Mouse (Mus musculus): ENCODE results near the gene Ntn3. TPM values are rescaled to one million over a fixed set of nuclear protein-coding genes. Genes with fewer than 3 reads are reported as not detected.

The Ntn3 gene
- total and polyA plus RNA-seq, 3 experiments, result 1.6 to 3.8 (median 2.1) TPM

GRCm38 (mm10) chr17:24197032-24197824 is 12.1 kb downstream of the Ntn3 start:
- Histone ChIP-seq H3K4me3 (ENCODE audit: low read depth, low read length) (peak overlapping the region; percentile 63), H3K9me3 (replicated peaks) (no peaks in the 10 kb centered on the region), H3K4me1 (ENCODE audit: insufficient read depth, low read depth, low read length) (peaks cover 99% of the 10 kb centered on the region), H3K27me3 (ENCODE audit: insufficient read depth, low read length) (no peaks in the 10 kb centered on the region), H3K36me3 (replicated peaks) (peaks cover 99% of the 10 kb centered on the region)
- ATAC-seq (ENCODE audit: extremely low read depth, insufficient number of reproducible peaks, low FRiP score, poor library complexity, severe bottlenecking), result peak; percentile 59
- no peak for DNase-seq (ENCODE audit: low spot score)
- TF ChIP-seq TAL1 (conservative IDR thresholded peaks at IDR 0.05; ENCODE audit: low read depth, low read length) (no peak; the same call in 1 of the 2 replicates), GATA1 (IDR thresholded peaks at IDR 0.05; ENCODE audit: borderline replicate concordance, low read length) (no peak), GATA2 (IDR thresholded peaks at IDR 0.05; ENCODE audit: borderline replicate concordance, low read depth, low read length) (no peak), CTCF (IDR thresholded peaks at IDR 0.05; ENCODE audit: low read depth, low read length) (no peak), POLR2AphosphoS5 (IDR thresholded peaks at IDR 0.05; ENCODE audit: insufficient replicate concordance, low read depth, low read length) (no peak)

GRCm38 (mm10) chr17:24195349-24195748 is 14.0 kb downstream of the Ntn3 start:
- H3K4me1 ChIP-seq (ENCODE audit: insufficient read depth, low read depth, low read length), result peaks cover 95% of the 10 kb centered on the region
- DNase-seq (ENCODE audit: low spot score), result no peak
- H3K36me3 ChIP-seq (replicated peaks), result peaks cover 95% of the 10 kb centered on the region

GRCm38 (mm10) chr17:24193769-24194168 is 15.6 kb downstream of the Ntn3 start:
- Histone ChIP-seq H3K4me3 (ENCODE audit: low read depth, low read length) (peak overlapping the region; percentile 30; the same call in 1 of the 2 replicates), H3K9me3 (replicated peaks) (no peaks in the 10 kb centered on the region), H3K36me3 (replicated peaks) (peaks cover 92% of the 10 kb centered on the region), H3K4me1 (ENCODE audit: insufficient read depth, low read depth, low read length) (peaks cover 84% of the 10 kb centered on the region), H3K27me3 (ENCODE audit: insufficient read depth, low read length) (no peaks in the 10 kb centered on the region)
- no peak for TF ChIP-seq GATA1 (IDR thresholded peaks at IDR 0.05; ENCODE audit: borderline replicate concordance, low read length)
- TF ChIP-seq POLR2AphosphoS5 (IDR thresholded peaks at IDR 0.05; ENCODE audit: insufficient replicate concordance, low read depth, low read length), result no peak
- TF ChIP-seq TAL1 (conservative IDR thresholded peaks at IDR 0.05; ENCODE audit: low read depth, low read length), result no peak
- no peak for TF ChIP-seq GATA2 (IDR thresholded peaks at IDR 0.05; ENCODE audit: borderline replicate concordance, low read depth, low read length)
- no peak for TF ChIP-seq CTCF (IDR thresholded peaks at IDR 0.05; ENCODE audit: low read depth, low read length)
- DNase-seq (ENCODE audit: low spot score), result no peak
- ATAC-seq (ENCODE audit: extremely low read depth, insufficient number of reproducible peaks, low FRiP score, poor library complexity, severe bottlenecking), result no peak

More at GRCm38 (mm10) chr17:24195349-24195748, 14.0 kb downstream of the Ntn3 start:
- Histone ChIP-seq H3K9me3 (replicated peaks) (no peaks in the 10 kb centered on the region), H3K4me3 (ENCODE audit: low read depth, low read length) (no peak overlapping the region; the same call in 1 of the 2 replicates), H3K27me3 (ENCODE audit: insufficient read depth, low read length) (no peaks in the 10 kb centered on the region)
- TF ChIP-seq TAL1 (conservative IDR thresholded peaks at IDR 0.05; ENCODE audit: low read depth, low read length) (no peak), POLR2AphosphoS5 (IDR thresholded peaks at IDR 0.05; ENCODE audit: insufficient replicate concordance, low read depth, low read length) (no peak), GATA2 (IDR thresholded peaks at IDR 0.05; ENCODE audit: borderline replicate concordance, low read depth, low read length) (no peak), CTCF (IDR thresholded peaks at IDR 0.05; ENCODE audit: low read depth, low read length) (no peak), GATA1 (IDR thresholded peaks at IDR 0.05; ENCODE audit: borderline replicate concordance, low read length) (no peak)
- ATAC-seq (ENCODE audit: extremely low read depth, insufficient number of reproducible peaks, low FRiP score, poor library complexity, severe bottlenecking), result no peak

- peaks cover 79% of the 10 kb centered on the region for H3K4me1 ChIP-seq (ENCODE audit: insufficient read depth, low read depth, low read length)
- ATAC-seq (ENCODE audit: extremely low read depth, insufficient number of reproducible peaks, low FRiP score, poor library complexity, severe bottlenecking) (no peak), DNase-seq (ENCODE audit: low spot score) (no peak)
- H3K27me3 ChIP-seq (ENCODE audit: insufficient read depth, low read length), result no peaks in the 10 kb centered on the region
- H3K36me3 ChIP-seq (replicated peaks), result peaks cover 92% of the 10 kb centered on the region
- no peak overlapping the region for H3K4me3 ChIP-seq (ENCODE audit: low read depth, low read length)
- TF ChIP-seq GATA2 (IDR thresholded peaks at IDR 0.05; ENCODE audit: borderline replicate concordance, low read depth, low read length) (no peak), GATA1 (IDR thresholded peaks at IDR 0.05; ENCODE audit: borderline replicate concordance, low read length) (no peak), TAL1 (conservative IDR thresholded peaks at IDR 0.05; ENCODE audit: low read depth, low read length) (no peak), CTCF (IDR thresholded peaks at IDR 0.05; ENCODE audit: low read depth, low read length) (no peak), POLR2AphosphoS5 (IDR thresholded peaks at IDR 0.05; ENCODE audit: insufficient replicate concordance, low read depth, low read length) (no peak)
- no peaks in the 10 kb centered on the region for H3K9me3 ChIP-seq (replicated peaks)
Observed at GRCm38 (mm10) chr17:24193268-24193667, 16.1 kb downstream of the Ntn3 start.

GRCm38 (mm10) chr17:24192848-24193247 is 16.5 kb downstream of the Ntn3 start:
- ATAC-seq (ENCODE audit: extremely low read depth, insufficient number of reproducible peaks, low FRiP score, poor library complexity, severe bottlenecking) (no peak), DNase-seq (ENCODE audit: low spot score) (no peak)
- TF ChIP-seq GATA1 (IDR thresholded peaks at IDR 0.05; ENCODE audit: borderline replicate concordance, low read length), result no peak
- TF ChIP-seq CTCF (IDR thresholded peaks at IDR 0.05; ENCODE audit: low read depth, low read length), result no peak
- no peak for TF ChIP-seq POLR2AphosphoS5 (IDR thresholded peaks at IDR 0.05; ENCODE audit: insufficient replicate concordance, low read depth, low read length)
- TF ChIP-seq GATA2 (IDR thresholded peaks at IDR 0.05; ENCODE audit: borderline replicate concordance, low read depth, low read length), result no peak
- no peak for TF ChIP-seq TAL1 (conservative IDR thresholded peaks at IDR 0.05; ENCODE audit: low read depth, low read length)
- peaks cover 78% of the 10 kb centered on the region for H3K4me1 ChIP-seq (ENCODE audit: insufficient read depth, low read depth, low read length)
- peaks cover 92% of the 10 kb centered on the region for H3K36me3 ChIP-seq (replicated peaks)
- H3K9me3 ChIP-seq (replicated peaks), result no peaks in the 10 kb centered on the region
- H3K4me3 ChIP-seq (ENCODE audit: low read depth, low read length), result no peak overlapping the region
- no peaks in the 10 kb centered on the region for H3K27me3 ChIP-seq (ENCODE audit: insufficient read depth, low read length)

- H3K36me3 ChIP-seq (replicated peaks), result peaks cover 88% of the 10 kb centered on the region
- TF ChIP-seq CTCF (IDR thresholded peaks at IDR 0.05; ENCODE audit: low read depth, low read length) (no peak), GATA1 (IDR thresholded peaks at IDR 0.05; ENCODE audit: borderline replicate concordance, low read length) (no peak), GATA2 (IDR thresholded peaks at IDR 0.05; ENCODE audit: borderline replicate concordance, low read depth, low read length) (no peak), TAL1 (conservative IDR thresholded peaks at IDR 0.05; ENCODE audit: low read depth, low read length) (no peak), POLR2AphosphoS5 (IDR thresholded peaks at IDR 0.05; ENCODE audit: insufficient replicate concordance, low read depth, low read length) (no peak)
- ATAC-seq (ENCODE audit: extremely low read depth, insufficient number of reproducible peaks, low FRiP score, poor library complexity, severe bottlenecking), result no peak
- H3K27me3 ChIP-seq (ENCODE audit: insufficient read depth, low read length), result no peaks in the 10 kb centered on the region
- H3K4me1 ChIP-seq (ENCODE audit: insufficient read depth, low read depth, low read length), result peaks cover 66% of the 10 kb centered on the region
- DNase-seq (ENCODE audit: low spot score), result no peak
- no peaks in the 10 kb centered on the region for H3K9me3 ChIP-seq (replicated peaks)
- no peak overlapping the region for H3K4me3 ChIP-seq (ENCODE audit: low read depth, low read length)
Observed at GRCm38 (mm10) chr17:24191481-24191880, 17.9 kb downstream of the Ntn3 start.
